Mouse (Mus musculus) G1E (cell line): ENCODE results near the gene Ppp1r12c.

ENCODE experiments used
- CTCF ChIP-seq: IDR thresholded peaks from 2 replicates; pipeline ENCODE4 v1.5.1; 2012; ENCODE audit warnings: low read depth, low read length, inconsistent platforms, mixed read lengths
- GATA2 ChIP-seq: IDR thresholded peaks from 2 replicates; pipeline ENCODE4 v1.6.1; 2012; ENCODE audit warnings: low read depth, low read length, inconsistent platforms, borderline replicate concordance
- POLR2AphosphoS5 ChIP-seq: IDR thresholded peaks from 2 replicates; pipeline ENCODE4 v1.6.1; 2012; ENCODE audit warnings: low read depth, low read length, inconsistent platforms; ENCODE audit not compliant: insufficient replicate concordance

GRCm38 (mm10) chr7:4447138-4447537 is 54.3 kb downstream of the Ppp1r12c start:
- TF ChIP-seq POLR2AphosphoS5 (no peak), CTCF (no peak), GATA2 (no peak)
